Mouse (Mus musculus) embryonic facial prominence, embryonic 12.5 days (tissue): ENCODE data around the gene Nupr1l. TPM values are rescaled to one million over a fixed set of nuclear protein-coding genes. Genes with fewer than 3 reads are reported as not detected.
A peak's percentile ranks its signal among the peaks of the same experiment; 100 is the strongest.

ENCODE experiments used
- ATAC-seq: fragments of 200-750 bp; cut with Nextera tagmentation; 2 replicates; pipeline ENCODE4 v1.8.0; 2017; ENCODE audit not compliant: insufficient number of reproducible peaks, insufficient read depth, low FRiP score, low TSS enrichment
- H3K27ac ChIP-seq: fragments of 300-500 bp; sonication (generic); 2 replicates; pipeline ENCODE4 v1.5.1; 2016; ENCODE audit warnings: mild to moderate bottlenecking
- H3K27me3 ChIP-seq: fragments of 300-500 bp; sonication (generic); 2 replicates; pipeline ENCODE4 v1.6.1; 2016; ENCODE audit warnings: mild to moderate bottlenecking, moderate library complexity
- H3K36me3 ChIP-seq: fragments of 300-500 bp; sonication (generic); 2 replicates; pipeline ENCODE4 v1.6.1; 2016; ENCODE audit warnings: mild to moderate bottlenecking
- H3K4me1 ChIP-seq: fragments of 300-500 bp; sonication (generic); 2 replicates; pipeline ENCODE4 v1.6.1; 2016
- H3K4me2 ChIP-seq: fragments of 300-500 bp; sonication (generic); replicated peaks from 2 replicates; pipeline ENCODE4 v1.6.1; 2016; ENCODE audit warnings: mild to moderate bottlenecking, moderate library complexity
- H3K4me3 ChIP-seq: fragments of 300-500 bp; sonication (generic); 2 replicates; pipeline ENCODE4 v1.5.1; 2016; ENCODE audit warnings: mild to moderate bottlenecking
- H3K9ac ChIP-seq: fragments of 300-500 bp; sonication (generic); 2 replicates; pipeline ENCODE4 v1.6.1; 2016; ENCODE audit warnings: mild to moderate bottlenecking, moderate library complexity
- H3K9me3 ChIP-seq: fragments of 300-500 bp; sonication (generic); 2 replicates; pipeline ENCODE4 v1.6.1; 2016; ENCODE audit warnings: mild to moderate bottlenecking, moderate library complexity
- WGBS: fragments of 180-500 bp; shearing (Covaris S2); methylation state at CpG from one replicate; pipeline ENCODE4 v1.1.7; 2016; 5-methylcytosine and 5-hydroxymethylcytosine counted together
- polyA plus RNA-seq: library from polyadenylated mRNA; unstranded; fragments of >200 nt; fragmentation: Nextera tagmentation; extraction: Ambion mirVana; gene quantifications from 2 replicates; pipeline ENCODE4 v1.2.1, GENCODE M21; 2016

The Nupr1l gene
- polyA plus RNA-seq, 1 experiment from 2014 or later = 4.5 TPM

- ATAC-seq = no peak
- Histone ChIP-seq H3K27ac (no peak overlapping the region), H3K36me3 (no peaks in the 10 kb centered on the region), H3K4me3 (no peak overlapping the region), H3K9ac (no peak overlapping the region), H3K4me1 (no peaks in the 10 kb centered on the region), H3K4me2 (no peak overlapping the region), H3K9me3 (no peaks in the 10 kb centered on the region), H3K27me3 (no peaks in the 10 kb centered on the region)
- WGBS = 84% methylated on average over 9 of the region's 9 CpGs
Observed at GRCm38 (mm10) chr5:129918752-129919151, 10.4 kb downstream of the Nupr1l start.

DNA sequence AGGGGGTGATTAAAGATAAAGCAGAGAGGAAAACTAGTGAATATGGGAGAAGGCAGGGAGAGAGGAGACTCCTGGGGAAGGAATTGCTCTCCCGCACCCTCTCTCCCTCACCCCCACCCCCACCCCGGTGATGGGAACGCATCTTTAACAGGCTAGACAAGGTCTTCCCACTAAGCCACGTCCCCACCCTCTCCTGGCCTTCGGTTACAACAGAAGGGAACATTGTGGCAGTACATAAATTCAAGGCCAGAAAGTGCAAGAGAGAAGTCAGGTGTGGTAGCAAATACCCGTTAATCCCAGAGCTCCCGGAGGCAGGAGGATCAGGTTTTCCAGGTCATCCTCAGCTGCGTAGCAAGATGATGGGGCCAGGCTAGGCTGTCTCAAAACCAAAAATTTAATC is 11.0 kb downstream of the Nupr1l start:
- no peaks in the 10 kb centered on the region for H3K36me3 ChIP-seq
- no peak for ATAC-seq
- H3K9ac ChIP-seq = no peak overlapping the region
- WGBS = 62% methylated on average over 8 of the region's 8 CpGs
- no peak overlapping the region for H3K4me2 ChIP-seq
- H3K27me3 ChIP-seq = no peaks in the 10 kb centered on the region
- H3K4me1 ChIP-seq = no peaks in the 10 kb centered on the region
- H3K4me3 ChIP-seq = no peak overlapping the region
- H3K27ac ChIP-seq = no peak overlapping the region
- no peaks in the 10 kb centered on the region for H3K9me3 ChIP-seq

DNA sequence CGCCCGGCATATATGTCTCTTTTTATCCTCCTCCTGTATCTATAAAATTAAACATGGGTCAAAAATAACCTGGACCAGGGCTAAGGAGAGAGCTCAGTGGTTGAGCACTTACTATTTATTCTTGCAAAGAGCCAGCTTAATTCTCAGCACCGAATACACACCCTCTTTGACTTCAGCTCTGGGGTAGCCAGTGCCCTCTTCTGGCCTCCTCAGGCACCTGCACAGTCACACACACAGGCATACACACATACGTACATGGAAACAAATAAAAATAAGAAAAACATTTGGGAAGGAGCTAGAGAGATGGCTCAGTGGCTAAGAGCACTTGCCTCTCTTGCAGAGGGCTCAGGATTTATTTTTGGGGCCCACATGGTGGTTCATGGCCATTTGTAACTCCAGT is 13.6 kb downstream of the Nupr1l start:
- H3K9ac ChIP-seq = no peak overlapping the region
- H3K4me3 ChIP-seq = no peak overlapping the region
- H3K4me1 ChIP-seq = no peaks in the 10 kb centered on the region
- ATAC-seq = no peak
- no peak overlapping the region for H3K27ac ChIP-seq
- no peaks in the 10 kb centered on the region for H3K36me3 ChIP-seq
- H3K27me3 ChIP-seq = no peaks in the 10 kb centered on the region
- no peak overlapping the region for H3K4me2 ChIP-seq
- 94% methylated on average over 4 of the region's 4 CpGs for WGBS
- no peaks in the 10 kb centered on the region for H3K9me3 ChIP-seq

GRCm38 (mm10) chr5:129924820-129925452 is 16.6 kb downstream of the Nupr1l start:
- Histone ChIP-seq H3K27ac (no peak overlapping the region), H3K36me3 (no peaks in the 10 kb centered on the region), H3K4me2 (no peak overlapping the region), H3K9me3 (no peaks in the 10 kb centered on the region), H3K4me3 (no peak overlapping the region), H3K4me1 (no peaks in the 10 kb centered on the region), H3K27me3 (no peaks in the 10 kb centered on the region), H3K9ac (no peak overlapping the region)
- ATAC-seq = no peak
- 82% methylated on average over 8 of the region's 8 CpGs for WGBS

GRCm38 (mm10) chr5:129925933-129926332 is 17.6 kb downstream of the Nupr1l start:
- Histone ChIP-seq H3K4me1 (no peaks in the 10 kb centered on the region), H3K9ac (no peak overlapping the region)
- WGBS = 79% methylated on average over 5 of the region's 5 CpGs

GRCm38 (mm10) chr5:129929924-129930855 is 21.9 kb downstream of the Nupr1l start:
- H3K27ac ChIP-seq = no peak overlapping the region
- ATAC-seq = no peak
- no peaks in the 10 kb centered on the region for H3K27me3 ChIP-seq
- H3K4me2 ChIP-seq = no peak overlapping the region
- WGBS = 56% methylated on average over 9 of the region's 9 CpGs
- H3K4me3 ChIP-seq = no peak overlapping the region
- no peaks in the 10 kb centered on the region for H3K36me3 ChIP-seq
- H3K4me1 ChIP-seq = no peaks in the 10 kb centered on the region
- H3K9me3 ChIP-seq = no peaks in the 10 kb centered on the region
- no peak overlapping the region for H3K9ac ChIP-seq

More at GRCm38 (mm10) chr5:129925933-129926332, 17.6 kb downstream of the Nupr1l start:
- no peak for ATAC-seq
- Histone ChIP-seq H3K4me3 (no peak overlapping the region), H3K27ac (no peak overlapping the region), H3K9me3 (no peaks in the 10 kb centered on the region), H3K4me2 (no peak overlapping the region), H3K36me3 (no peaks in the 10 kb centered on the region), H3K27me3 (no peaks in the 10 kb centered on the region)

GRCm38 (mm10) chr5:129936941-129937340 is 28.6 kb downstream of the Nupr1l start:
- H3K4me3 ChIP-seq = no peak overlapping the region
- no peaks in the 10 kb centered on the region for H3K9me3 ChIP-seq
- no peak overlapping the region for H3K4me2 ChIP-seq
- no peak overlapping the region for H3K27ac ChIP-seq
- no peaks in the 10 kb centered on the region for H3K4me1 ChIP-seq
- no peak for ATAC-seq
- H3K9ac ChIP-seq = no peak overlapping the region
- 41% methylated on average over 4 of the region's 4 CpGs for WGBS
- no peaks in the 10 kb centered on the region for H3K36me3 ChIP-seq
- no peaks in the 10 kb centered on the region for H3K27me3 ChIP-seq

DNA sequence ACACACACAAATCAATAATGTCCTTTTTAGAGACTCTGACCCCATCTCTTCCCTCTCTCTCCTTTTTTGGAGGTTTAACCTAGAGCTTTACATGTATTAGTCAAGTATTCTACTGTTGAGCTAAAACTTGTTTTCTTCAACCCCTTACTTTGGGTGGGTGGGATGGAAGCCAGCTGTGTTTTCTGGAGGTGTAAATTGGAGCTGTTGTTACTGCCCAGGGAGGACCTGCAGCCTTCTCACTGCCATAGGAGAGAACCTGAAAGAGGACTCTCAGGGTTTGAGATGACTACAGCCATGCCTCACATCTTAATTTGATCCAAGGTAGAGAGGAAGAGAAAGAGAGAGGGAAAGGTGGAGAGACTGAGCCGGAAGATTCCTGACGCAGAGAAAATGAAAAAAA is 31.9 kb downstream of the Nupr1l start:
- peaks cover 6% of the 10 kb centered on the region; the same call in 1 of the 2 replicates for H3K36me3 ChIP-seq
- no peak overlapping the region for H3K9ac ChIP-seq
- no peak overlapping the region for H3K4me2 ChIP-seq
- WGBS = 66% methylated on average over 2 of the region's 2 CpGs
- no peak overlapping the region for H3K27ac ChIP-seq
- no peak for ATAC-seq
- no peaks in the 10 kb centered on the region for H3K9me3 ChIP-seq
- peaks cover 2% of the 10 kb centered on the region; the same call in 1 of the 2 replicates for H3K4me1 ChIP-seq
- H3K27me3 ChIP-seq = no peaks in the 10 kb centered on the region
- no peak overlapping the region for H3K4me3 ChIP-seq

- Histone ChIP-seq H3K4me2 (peak overlapping the region; percentile 44), H3K36me3 (peaks cover 9% of the 10 kb centered on the region; the same call in 1 of the 2 replicates), H3K27ac (0 out of 2 replicates have a peak overlapping the region, but pooled peaks have one; percentile 41), H3K9ac (no peak overlapping the region), H3K4me1 (peaks cover 2% of the 10 kb centered on the region; the same call in 1 of the 2 replicates), H3K4me3 (peak overlapping the region; percentile 91), H3K9me3 (no peaks in the 10 kb centered on the region), H3K27me3 (no peaks in the 10 kb centered on the region)
- 8% methylated on average over 9 of the region's 9 CpGs for WGBS
- peak; percentile 57; the same call in 1 of the 2 replicates for ATAC-seq
Observed at GRCm38 (mm10) chr5:129940736-129941494, 32.6 kb downstream of the Nupr1l start.

GRCm38 (mm10) chr5:129941495-129942045 is 33.2 kb downstream of the Nupr1l start, which contains the start of gene Vkorc1l1:
Gene Vkorc1l1, plus strand, starts transcription at chr5:129941970.
- WGBS = under 1% methylated on average over 51 of the region's 59 CpGs
- H3K4me2 ChIP-seq = peak within 1 kb of the TSS; percentile 79
- H3K9me3 ChIP-seq = no peaks in the 10 kb centered on the region
- peak within 1 kb of the TSS; percentile 90 for H3K9ac ChIP-seq
- H3K4me3 ChIP-seq = peak within 1 kb of the TSS; percentile 91
- ATAC-seq = peak; percentile 98
- no peaks in the 10 kb centered on the region for H3K27me3 ChIP-seq
- H3K27ac ChIP-seq = peak within 1 kb of the TSS; percentile 72
- H3K4me1 ChIP-seq = peaks cover 2% of the 10 kb centered on the region; the same call in 1 of the 2 replicates
- H3K36me3 ChIP-seq = peaks cover 9% of the 10 kb centered on the region; the same call in 1 of the 2 replicates
